Mouse (Mus musculus) adrenal gland, postnatal 4 days (tissue): ENCODE data around the gene Rps11. TPM values are rescaled to one million over a fixed set of nuclear protein-coding genes. Genes with fewer than 3 reads are reported as not detected.
"Not testable (repeated sequence)": the region's sequence is repeated elsewhere in the genome, so short reads cannot be mapped to it uniquely, and the experiment has no call there.

Experiments used
- DNase-seq, 2 experiments: peaks; one replicate each; pipeline ENCODE4 v3.0.0; 2021 to 2022; ENCODE audit warnings: low spot score in 2 of 2, mixed read lengths in 2 of 2
- long read RNA-seq, 2 experiments: library from polyadenylated mRNA; stranded (forward); transcript quantifications; one replicate each; pipeline ENCODE4 v2.0.0; 2021
- total RNA-seq, 2 experiments: library from RNA; stranded (reverse); gene quantifications; 2 replicates each; pipeline ENCODE4 v1.2.3; 2021

Rps11 gene
- 1,000 to 10,000 TPM; 1,454 to 1,477 TPM for total RNA-seq
- long read RNA-seq, experiment 1, transcript Rps11-201 (5 exons, 661 nt) = major isoform, 524 of 544 reads
- long read RNA-seq, experiment 1, partial matches to known transcripts = 14 of 544 reads
- long read RNA-seq, experiment 1, other reads (novel, unspliced or antisense) = 6 of 544 reads
- long read RNA-seq, experiment 2, transcript Rps11-201 (5 exons, 661 nt) = major isoform, 398 of 428 reads
- long read RNA-seq, experiment 2, partial matches to known transcripts = 23 of 428 reads
- long read RNA-seq, experiment 2, other reads (novel, unspliced or antisense) = 6 of 428 reads

DNA sequence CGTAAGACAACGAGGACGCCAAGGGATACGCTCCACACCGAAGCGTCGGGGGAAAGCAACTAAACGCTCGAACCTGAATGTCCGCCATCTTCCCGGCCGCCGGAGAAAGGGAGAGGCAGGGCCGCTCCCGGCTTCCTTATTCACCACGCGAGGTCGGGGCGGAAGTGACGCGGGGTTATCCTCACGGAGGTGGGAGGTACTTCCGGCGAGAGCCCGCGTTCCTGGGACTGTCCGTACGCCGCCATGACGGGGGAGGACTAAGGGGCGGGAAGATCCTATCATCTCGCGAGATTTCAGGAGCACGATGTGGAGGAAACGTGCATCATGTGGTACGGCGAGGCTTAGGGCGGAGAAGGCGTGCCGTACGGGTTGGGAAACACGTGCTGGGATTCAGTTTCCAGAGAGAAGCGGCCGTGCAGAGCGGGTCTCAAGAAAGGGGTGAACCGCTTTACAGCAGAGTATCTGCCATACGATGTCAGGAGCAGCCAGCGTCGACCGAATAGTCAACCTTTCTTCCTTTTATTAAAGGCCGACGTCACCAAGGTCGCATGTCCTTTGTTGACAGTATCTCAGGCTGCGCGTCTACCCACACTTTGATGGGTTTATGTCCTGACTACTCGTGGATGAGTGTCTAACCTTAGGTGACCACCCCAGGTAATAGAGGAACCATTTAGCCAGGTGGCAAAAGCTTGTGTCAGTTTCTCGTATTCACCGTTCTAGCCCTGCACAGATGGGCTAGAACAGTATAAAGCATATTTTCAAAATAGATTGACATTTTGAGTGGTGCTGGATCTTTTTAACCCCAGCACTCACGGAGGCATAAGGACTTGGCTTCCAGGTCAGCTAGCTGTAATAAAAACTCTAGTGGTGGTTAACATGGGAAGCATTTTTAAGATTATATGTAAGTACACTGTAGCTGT is at the start of gene Rps11:
Rps11 (minus strand) TSS at position 216 of the 920 bp plus-strand sequence.
- peak; percentile 91 to 97 for DNase-seq

DNA sequence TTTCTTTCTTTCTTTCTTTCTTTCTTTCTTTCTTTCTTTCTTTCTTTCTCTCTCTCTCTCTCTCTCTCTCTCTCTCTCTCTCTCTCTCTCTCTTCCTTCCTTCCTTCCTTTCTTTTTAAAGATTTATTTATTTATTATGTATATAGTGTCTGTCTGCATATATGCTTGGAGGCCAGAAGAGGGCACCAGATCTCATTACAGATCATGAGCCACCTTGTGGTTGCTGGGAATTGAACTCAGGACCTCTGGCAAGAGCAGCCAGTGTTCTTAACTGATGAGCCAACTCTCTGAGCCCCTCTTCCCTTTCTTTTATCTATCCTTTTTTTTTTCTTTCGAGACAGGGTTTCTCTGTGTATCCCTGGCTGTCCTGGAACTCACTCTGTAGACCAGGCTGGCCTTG is 49.5 kb upstream of the Rps11 start:
- not testable (repeated sequence) for DNase-seq

DNA sequence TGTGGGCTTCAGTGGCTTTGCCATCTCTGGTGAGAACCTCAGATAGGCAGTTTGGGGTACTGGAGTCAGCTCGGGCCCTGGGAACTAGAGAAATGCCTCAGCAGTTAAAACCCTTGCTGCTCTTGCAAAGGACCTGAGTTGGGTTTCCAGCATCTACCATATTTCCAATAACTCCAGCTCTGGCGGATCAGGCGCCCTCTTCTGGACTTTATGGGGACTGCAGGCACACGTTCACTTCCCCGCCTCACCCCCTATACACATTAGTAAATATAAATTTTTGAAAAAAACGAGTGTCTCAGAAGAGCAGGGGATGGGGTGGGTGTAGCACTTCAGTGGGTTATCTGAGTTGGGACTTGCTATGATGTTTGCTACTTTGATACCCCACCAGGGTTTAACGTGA is 48.7 kb upstream of the Rps11 start:
- no peak for DNase-seq

DNA sequence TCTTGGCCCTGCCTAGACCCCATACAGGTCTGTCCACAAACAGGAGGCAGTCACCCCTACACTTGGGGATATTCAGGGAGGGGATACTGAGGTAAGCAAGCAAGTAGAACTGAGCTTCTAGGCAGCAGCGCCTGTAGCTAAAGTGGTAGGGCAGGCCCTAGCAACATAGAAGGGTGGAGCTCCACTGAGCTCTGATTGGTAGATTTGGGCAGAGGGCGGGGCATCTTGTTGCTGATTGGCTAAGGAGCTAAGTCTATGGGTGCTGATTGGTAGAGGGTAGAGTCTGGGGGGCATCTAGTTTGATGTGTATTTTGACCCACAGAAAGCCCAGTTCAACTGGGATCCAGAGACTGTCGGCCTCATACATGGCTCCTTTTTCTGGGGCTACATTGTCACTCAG is 45.3 kb upstream of the Rps11 start:
- DNase-seq = no peak

DNA sequence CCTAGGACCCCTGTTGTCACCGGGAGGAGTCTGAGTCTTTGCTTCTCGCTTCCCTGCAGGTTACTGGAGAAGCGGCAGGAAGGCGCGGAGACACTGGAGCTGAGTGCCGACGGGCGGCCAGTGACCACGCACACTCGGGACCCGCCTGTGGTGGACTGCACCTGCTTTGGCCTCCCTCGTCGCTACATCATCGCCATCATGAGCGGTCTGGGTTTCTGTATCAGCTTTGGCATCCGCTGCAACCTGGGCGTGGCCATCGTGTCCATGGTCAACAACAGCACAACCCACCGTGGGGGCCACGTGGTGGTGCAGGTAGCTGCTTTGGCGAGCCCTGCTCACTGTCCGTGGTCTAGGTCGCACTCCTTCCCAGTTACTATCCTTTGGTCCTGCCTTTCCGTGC is 44.4 kb upstream of the Rps11 start:
- no peak for DNase-seq

DNA sequence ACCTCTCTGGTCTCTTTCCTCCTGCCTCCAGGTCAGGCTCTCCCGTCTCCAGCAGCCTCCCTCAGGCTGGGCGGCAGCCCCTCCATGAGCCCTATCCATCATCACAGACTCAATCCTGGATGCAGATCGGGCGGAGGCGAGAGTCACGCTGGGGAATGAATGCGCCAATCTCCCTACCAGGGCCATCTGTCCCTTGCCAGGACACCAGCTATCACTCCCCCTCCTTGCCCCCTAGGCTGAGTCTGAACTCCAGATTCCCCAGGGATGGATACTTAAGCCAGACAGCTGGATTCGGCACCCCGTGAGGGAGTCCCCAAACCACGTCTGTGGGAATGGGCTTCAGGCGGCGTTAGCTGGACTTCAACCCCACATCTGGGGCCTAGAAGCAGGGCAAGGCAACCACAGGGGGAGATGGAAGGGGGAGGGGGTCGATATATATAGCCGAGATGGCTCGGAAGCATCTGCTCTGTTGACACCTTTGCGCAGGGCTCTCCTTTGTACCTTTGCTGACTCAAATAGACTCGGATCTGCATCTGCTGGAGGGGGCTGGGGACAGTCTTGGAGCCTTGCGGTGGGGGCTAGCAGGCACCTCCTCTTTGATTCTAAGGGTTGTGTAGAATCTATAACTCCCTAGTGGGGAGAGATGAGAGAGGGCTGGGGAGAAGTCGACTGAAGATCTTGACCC is 43.7 kb upstream of the Rps11 start:
- no peak for DNase-seq

DNA sequence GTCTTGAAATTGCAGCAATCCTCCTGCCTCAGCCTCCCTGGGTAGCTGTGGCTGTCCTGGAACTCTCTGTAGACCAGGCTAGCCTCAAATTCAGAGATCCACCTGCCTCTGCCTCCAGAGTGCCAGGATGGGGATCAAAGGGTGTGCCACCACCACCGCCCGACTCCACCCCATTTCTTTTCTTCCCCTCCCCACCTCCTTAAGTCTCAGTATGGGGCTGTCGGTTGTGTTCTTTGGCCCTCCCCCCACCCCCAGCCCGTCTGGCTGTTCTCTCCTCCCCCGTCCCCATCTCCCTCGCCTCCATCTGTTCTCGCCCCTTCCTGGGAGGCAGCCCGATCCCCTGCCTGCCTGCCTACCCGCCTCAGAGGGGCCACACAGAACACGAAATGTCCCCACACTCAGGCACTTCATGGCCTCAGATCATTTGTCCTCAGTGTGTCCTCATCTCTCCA is 42.7 kb upstream of the Rps11 start:
- no peak for DNase-seq

DNA sequence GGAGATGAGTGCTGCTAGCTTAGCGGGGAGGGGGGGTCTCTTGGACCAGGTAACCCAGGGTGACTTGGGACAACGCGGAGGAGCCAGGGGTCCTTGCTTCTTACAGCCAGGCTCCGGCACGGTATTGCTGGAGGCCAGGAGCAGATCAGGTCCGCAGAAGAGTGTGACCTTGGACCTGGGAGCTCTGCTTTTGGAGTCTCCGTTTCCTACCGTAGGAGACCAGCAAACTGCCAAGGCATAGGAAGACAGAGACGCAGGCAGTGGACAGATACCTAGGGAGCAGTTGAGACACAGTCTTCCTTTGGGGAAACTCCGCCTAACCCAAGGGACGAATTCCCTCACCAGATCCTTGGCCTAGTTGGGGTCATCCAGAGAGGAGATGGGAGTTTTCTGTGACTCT is 41.5 kb upstream of the Rps11 start:
- DNase-seq = no peak

DNA sequence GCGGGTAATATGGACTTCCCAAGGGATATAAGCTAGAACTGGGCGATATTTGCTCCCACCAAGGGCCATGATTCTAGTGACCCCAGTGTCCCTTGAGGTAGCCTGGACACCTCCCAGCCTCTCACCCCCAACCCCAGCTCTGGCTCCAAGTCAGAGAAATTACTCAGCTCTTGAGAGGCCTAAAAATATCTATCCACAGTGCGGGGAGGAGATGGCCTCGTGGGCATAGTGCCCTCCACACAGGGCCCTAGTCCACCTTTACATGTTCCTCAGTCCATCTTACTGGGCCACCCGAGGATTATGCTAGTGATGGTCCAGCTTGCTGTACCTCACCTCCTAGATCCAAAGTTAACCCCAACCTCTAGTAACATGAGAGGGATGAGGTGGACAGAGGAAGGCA is 40.6 kb upstream of the Rps11 start:
- no peak for DNase-seq

DNA sequence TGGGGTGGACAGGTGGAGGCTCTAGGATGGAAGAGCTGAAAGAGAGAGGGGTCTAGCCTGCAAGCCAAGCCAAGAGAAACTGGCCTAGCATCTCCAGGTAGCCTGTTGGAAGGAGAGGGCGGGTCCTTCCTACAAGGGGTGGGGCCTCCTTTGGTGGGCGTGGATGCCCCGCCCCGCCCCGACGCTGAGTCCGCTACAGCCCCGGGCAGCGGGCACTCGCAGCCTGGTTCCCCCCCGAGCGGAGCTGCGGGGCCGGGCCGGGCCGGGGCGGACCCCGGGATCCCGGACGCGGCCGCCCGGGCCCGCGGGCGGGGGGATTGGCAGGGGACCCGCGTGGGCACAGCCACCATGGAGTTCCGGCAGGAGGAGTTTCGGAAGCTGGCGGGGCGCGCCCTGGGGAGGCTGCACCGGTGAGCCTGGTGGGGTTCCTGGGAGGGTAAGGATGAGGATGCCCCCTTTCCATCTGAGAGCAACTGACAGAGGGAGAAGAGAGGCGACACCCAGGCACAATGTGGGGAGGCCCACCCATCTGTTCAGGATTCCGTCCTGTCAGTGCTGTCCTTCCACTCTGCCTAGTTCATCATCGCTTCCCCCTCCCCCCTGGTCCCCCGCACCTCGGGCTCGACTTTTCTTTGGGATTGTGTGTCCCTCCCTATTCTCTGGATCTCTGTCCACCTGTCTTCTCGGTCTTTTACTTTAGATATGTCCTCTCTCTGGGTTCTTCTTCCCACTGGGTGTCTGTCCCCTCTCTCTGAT is 39.7 kb upstream of the Rps11 start, which contains the start of gene Slc17a7:
Slc17a7 (plus strand) TSS at position 215 of the 756 bp plus-strand sequence.
- no peak for DNase-seq

DNA sequence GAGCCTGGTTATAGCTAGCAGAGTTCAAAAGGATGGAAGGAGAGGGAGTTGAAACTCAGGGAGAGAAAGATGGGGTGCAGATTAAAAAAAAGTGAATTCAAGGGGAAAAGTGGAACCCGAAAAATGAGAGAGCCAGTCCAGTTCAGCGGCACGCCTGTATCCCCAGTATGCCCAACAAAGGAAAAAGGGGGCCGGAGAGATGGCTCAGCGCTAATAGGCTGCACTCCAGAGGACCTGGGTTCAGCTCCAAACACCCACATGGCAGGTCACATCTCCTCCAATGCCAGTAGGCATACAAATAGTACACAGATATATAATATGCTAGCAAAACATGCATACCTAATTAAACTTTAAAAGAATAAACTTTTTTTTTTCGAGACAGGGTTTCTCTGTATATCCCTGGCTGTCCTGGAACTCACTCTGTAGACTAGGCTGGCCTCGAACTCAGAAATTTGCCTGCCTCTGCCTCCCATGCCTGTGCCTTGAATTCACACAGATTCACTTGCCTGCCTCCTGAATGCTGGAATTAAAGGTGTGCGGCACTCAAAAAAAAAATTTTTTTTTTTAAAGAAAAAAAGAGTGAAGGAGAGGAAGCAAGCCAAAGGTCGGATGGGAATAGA is 38.9 kb upstream of the Rps11 start:
- DNase-seq = no peak

DNA sequence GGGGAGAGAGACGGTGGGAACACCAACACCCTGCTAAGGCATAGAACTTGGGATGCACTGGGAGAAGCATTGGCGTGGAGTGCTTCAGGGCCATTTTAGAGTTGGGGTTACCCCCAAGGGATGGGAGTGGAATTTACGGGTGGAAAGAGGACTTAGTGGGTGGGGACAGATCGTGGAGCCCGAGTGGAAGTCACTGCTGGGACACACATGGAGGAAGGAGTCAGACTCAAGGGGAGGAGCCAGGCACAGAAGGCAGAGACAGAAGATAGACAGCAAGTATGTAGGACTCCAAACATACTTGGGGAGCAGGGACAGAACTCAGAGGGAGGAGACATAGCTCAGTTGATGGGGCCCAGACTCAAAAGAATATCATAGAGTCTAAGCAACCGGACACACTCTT is 38.3 kb upstream of the Rps11 start:
- no peak for DNase-seq

DNA sequence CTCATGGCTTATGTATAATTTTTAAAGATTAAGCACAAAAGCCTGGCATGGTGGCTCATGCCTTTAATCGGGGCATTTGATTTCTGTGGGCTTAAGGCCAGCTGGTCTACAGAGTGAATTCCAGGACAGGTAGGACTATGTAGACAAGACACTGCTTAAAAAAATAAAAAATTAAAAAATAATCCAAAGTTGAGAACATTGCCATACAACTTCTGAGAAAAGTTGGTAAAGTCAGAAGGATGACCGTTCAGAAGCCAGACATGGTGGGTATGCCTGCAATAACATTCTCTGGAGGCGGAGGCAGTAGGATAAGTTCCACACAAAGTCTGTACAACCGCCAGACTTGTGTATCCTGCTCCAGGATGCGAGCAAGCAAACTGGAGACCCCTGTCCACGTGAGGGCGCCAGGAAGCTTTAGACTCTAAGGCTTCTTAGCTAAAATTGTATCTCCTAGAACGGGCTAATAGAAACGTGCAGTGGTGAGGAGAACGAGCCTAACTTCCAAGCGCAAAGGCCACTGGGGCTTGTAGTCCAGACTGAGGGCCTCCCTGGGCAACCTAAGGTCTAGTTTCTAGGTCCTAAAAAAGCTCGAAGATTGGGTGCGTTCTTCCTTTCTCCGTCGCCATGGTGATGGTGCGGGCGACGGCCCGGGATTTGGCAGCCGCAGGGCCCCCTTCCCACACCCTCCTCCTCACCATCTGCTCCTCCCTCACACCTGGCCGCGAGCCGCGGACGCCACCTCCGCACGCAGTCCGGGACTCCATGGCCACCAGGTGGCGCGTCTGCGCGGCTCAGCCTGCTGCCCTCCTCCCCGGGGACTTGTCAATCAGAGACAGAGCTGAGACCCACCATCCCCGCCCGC is 37.6 kb upstream of the Rps11 start:
- DNase-seq = peak; percentile 68 to 72

DNA sequence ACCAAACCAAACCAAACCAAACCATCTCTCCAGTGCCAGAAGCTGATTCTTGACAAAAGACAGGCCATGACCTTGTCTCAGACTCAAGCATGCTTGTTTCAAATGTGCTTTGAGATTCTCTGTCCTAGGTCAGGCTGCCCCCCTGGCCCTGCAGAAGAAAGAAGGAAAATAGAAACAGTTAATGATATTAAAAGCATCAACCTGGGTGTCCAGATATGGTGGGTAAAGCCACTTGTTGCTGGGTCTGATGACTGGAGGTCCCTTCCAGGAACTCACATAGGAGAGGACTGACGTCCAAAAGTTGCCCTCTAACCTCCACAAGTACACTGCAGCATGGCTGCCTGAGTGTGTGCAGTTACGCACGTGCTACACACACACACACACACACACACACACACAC is 36.6 kb upstream of the Rps11 start:
- no peak for DNase-seq

DNA sequence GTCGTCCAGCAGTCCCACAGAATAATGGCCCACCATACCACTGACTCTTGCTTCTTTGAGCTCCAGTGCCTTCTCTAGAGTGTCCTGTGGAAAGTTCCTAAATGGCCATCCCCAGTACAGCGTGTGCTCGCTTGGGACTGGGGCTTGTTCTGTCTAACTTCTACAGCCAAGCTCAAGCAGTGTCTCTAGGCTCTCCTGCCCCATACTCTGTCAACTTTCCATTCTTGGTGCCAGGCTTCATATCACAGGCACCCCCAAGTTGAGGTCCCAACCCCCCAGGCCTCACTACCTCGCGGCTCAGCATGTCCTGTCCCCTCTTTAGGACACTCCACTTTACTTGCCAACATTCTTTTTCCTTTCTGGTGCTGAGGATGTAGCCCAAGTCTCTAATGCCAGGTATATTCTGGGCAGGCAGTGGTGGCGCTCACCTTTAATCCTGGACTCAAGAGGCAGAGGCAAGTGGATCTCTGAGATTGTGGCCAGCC is 36.1 kb upstream of the Rps11 start:
- DNase-seq = no peak

DNA sequence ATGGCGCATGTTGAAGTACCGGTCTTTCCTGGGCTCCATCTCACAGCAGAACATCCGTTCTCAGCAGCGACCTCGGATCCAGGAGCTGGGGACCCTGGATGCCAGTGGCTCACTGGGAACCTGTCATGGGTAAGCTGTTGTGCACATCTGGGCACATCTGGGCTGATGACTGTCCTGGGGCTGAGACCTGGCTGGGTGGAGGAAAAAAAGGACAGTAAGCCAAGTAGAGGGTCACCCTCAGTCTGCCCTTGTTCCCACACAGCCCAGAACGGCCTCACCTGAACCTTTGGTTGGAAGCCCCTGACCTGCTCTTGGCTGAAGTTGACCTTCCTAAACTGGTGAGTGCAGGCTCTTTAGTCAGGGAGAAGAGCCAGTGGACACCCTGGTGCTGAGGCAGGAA is 34.8 kb upstream of the Rps11 start:
- DNase-seq = no peak

DNA sequence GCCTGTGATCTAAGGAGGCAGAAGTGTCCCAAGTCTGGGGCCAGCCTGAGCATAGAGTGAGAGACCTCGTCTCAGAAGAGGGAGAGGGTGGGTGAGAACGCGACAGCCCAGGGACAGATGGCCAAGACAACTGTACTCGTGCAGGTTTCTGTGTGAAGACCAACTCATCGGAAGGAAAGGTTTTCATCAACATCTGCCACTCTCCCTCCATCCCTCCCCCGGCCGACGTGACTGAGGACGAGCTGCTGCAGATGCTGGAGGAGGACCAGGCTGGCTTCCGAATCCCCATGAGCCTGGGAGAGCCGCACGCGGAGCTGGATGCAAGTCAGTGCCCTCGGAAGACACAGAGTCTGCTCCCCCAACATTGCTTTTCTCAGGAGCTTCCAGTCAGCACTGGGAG is 33.2 kb upstream of the Rps11 start:
- no peak for DNase-seq

DNA sequence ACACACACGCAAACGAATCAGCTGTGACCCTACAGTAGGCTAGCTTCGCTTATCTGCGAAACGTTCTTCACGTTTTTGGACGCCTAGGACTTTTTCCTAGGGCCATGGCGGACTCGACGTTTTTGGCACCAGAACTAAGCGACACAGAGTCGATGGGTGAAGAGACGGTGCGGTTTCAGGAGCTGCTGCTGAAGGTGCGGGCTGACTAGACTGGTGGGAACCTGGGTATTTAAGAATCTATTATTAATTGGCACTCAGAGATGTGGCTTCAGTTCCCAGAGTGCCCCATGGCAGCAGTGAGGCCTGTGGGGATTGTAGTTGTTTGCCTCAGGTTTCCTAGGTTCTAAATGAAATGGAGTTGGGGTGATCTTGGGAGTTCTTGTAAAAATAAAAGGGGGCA is 32.0 kb upstream of the Rps11 start:
- DNase-seq = no peak

DNA sequence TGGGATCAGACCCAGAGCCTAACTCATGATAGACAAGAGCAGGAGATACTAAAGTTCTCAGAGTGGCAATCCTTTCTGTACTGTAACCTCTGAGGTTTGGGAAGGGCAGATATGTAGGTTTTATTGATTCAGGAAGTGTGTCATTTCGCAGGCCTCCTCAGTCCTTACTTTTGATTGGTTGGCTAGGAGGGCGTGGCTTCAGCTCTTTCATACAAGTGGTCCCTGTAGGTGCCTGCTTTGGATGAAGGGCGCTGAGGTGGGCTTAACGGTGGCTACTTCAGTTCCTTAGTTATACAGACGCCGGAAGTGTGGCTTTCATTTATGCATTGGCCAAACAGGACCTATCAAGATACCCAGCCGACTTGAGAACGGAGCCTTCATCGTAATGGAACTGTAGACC is 31.4 kb upstream of the Rps11 start:
- no peak for DNase-seq
